Mouse (Mus musculus) heart, postnatal 14 days (tissue): ENCODE results near the gene Gfy. TPM values are rescaled to one million over a fixed set of nuclear protein-coding genes. Genes with fewer than 3 reads are reported as not detected.

ENCODE experiments used
- DNase-seq, 2 experiments: peaks; one replicate each; pipeline ENCODE4 v3.0.0; 2021 to 2022
- intact Hi-C: fragments of 180-260 bp; cut with DNase I; formaldehyde crosslinking; loops from one replicate; pipeline ENCODE4 v1.15.1; 2025
- total RNA-seq, 2 experiments: library from RNA; stranded (reverse); gene quantifications; 2 replicates each; pipeline ENCODE4 v1.2.3; 2021

The Gfy gene
- total RNA-seq, 2 experiments from 2014 or later = not detected

- intact Hi-C loops = no loop called here
- no peak for DNase-seq
These were observed 10.7 kb downstream of the Gfy start for GRCm38 (mm10) chr7:45168656-45169055.

GRCm38 (mm10) chr7:45167761-45168445 is 11.5 kb downstream of the Gfy start:
- DNase-seq = no peak
- intact Hi-C loops = no loop called here

- DNase-seq = no peak
- intact Hi-C loops = no loop called here
These were observed 12.4 kb downstream of the Gfy start for GRCm38 (mm10) chr7:45166950-45167401.

- intact Hi-C loops = no loop called here
These were observed 13.7 kb downstream of the Gfy start for GRCm38 (mm10) chr7:45165701-45166100.

DNA sequence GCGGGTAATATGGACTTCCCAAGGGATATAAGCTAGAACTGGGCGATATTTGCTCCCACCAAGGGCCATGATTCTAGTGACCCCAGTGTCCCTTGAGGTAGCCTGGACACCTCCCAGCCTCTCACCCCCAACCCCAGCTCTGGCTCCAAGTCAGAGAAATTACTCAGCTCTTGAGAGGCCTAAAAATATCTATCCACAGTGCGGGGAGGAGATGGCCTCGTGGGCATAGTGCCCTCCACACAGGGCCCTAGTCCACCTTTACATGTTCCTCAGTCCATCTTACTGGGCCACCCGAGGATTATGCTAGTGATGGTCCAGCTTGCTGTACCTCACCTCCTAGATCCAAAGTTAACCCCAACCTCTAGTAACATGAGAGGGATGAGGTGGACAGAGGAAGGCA is 14.5 kb downstream of the Gfy start:
- DNase-seq = no peak
- intact Hi-C loops = loop anchor here (5.0 kb wide), 1 partner anchor 132 kb away; no protein-coding TSS in a partner anchor

More at GRCm38 (mm10) chr7:45165701-45166100, 13.7 kb downstream of the Gfy start:
- DNase-seq = no peak

GRCm38 (mm10) chr7:45163735-45164490 is 15.5 kb downstream of the Gfy start, which contains the start of gene Slc17a7:
Gene Slc17a7, plus strand, starts transcription at chr7:45163949.
- intact Hi-C loops = loop anchor here (5.0 kb wide), 1 partner anchor 133 kb away; no protein-coding TSS in a partner anchor
- no peak for DNase-seq

DNA sequence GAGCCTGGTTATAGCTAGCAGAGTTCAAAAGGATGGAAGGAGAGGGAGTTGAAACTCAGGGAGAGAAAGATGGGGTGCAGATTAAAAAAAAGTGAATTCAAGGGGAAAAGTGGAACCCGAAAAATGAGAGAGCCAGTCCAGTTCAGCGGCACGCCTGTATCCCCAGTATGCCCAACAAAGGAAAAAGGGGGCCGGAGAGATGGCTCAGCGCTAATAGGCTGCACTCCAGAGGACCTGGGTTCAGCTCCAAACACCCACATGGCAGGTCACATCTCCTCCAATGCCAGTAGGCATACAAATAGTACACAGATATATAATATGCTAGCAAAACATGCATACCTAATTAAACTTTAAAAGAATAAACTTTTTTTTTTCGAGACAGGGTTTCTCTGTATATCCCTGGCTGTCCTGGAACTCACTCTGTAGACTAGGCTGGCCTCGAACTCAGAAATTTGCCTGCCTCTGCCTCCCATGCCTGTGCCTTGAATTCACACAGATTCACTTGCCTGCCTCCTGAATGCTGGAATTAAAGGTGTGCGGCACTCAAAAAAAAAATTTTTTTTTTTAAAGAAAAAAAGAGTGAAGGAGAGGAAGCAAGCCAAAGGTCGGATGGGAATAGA is 16.3 kb downstream of the Gfy start:
- no peak for DNase-seq
- intact Hi-C loops = loop anchor here (1.0 to 5.0 kb wide), 2 partner anchors 35 to 134 kb away; no protein-coding TSS in a partner anchor

DNA sequence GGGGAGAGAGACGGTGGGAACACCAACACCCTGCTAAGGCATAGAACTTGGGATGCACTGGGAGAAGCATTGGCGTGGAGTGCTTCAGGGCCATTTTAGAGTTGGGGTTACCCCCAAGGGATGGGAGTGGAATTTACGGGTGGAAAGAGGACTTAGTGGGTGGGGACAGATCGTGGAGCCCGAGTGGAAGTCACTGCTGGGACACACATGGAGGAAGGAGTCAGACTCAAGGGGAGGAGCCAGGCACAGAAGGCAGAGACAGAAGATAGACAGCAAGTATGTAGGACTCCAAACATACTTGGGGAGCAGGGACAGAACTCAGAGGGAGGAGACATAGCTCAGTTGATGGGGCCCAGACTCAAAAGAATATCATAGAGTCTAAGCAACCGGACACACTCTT is 16.8 kb downstream of the Gfy start:
- intact Hi-C loops = loop anchor here (1.0 to 5.0 kb wide), 2 partner anchors 36 to 135 kb away; no protein-coding TSS in a partner anchor
- no peak for DNase-seq

DNA sequence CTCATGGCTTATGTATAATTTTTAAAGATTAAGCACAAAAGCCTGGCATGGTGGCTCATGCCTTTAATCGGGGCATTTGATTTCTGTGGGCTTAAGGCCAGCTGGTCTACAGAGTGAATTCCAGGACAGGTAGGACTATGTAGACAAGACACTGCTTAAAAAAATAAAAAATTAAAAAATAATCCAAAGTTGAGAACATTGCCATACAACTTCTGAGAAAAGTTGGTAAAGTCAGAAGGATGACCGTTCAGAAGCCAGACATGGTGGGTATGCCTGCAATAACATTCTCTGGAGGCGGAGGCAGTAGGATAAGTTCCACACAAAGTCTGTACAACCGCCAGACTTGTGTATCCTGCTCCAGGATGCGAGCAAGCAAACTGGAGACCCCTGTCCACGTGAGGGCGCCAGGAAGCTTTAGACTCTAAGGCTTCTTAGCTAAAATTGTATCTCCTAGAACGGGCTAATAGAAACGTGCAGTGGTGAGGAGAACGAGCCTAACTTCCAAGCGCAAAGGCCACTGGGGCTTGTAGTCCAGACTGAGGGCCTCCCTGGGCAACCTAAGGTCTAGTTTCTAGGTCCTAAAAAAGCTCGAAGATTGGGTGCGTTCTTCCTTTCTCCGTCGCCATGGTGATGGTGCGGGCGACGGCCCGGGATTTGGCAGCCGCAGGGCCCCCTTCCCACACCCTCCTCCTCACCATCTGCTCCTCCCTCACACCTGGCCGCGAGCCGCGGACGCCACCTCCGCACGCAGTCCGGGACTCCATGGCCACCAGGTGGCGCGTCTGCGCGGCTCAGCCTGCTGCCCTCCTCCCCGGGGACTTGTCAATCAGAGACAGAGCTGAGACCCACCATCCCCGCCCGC is 17.5 kb downstream of the Gfy start:
- intact Hi-C loops = loop anchor here (1.0 to 5.0 kb wide), 2 partner anchors 36 to 135 kb away; no protein-coding TSS in a partner anchor
- DNase-seq = peak; percentile 93 to 95

GRCm38 (mm10) chr7:45160866-45161265 is 18.5 kb downstream of the Gfy start:
- intact Hi-C loops = loop anchor here (5.0 kb wide), 1 partner anchor 136 kb away; no protein-coding TSS in a partner anchor
- DNase-seq = no peak

DNA sequence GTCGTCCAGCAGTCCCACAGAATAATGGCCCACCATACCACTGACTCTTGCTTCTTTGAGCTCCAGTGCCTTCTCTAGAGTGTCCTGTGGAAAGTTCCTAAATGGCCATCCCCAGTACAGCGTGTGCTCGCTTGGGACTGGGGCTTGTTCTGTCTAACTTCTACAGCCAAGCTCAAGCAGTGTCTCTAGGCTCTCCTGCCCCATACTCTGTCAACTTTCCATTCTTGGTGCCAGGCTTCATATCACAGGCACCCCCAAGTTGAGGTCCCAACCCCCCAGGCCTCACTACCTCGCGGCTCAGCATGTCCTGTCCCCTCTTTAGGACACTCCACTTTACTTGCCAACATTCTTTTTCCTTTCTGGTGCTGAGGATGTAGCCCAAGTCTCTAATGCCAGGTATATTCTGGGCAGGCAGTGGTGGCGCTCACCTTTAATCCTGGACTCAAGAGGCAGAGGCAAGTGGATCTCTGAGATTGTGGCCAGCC is 19.0 kb downstream of the Gfy start:
- intact Hi-C loops = loop anchor here (5.0 kb wide), 1 partner anchor 137 kb away; no protein-coding TSS in a partner anchor
- DNase-seq = no peak

- no peak for DNase-seq
- intact Hi-C loops = no loop called here
These were observed 20.4 kb downstream of the Gfy start for GRCm38 (mm10) chr7:45158991-45159390.

DNA sequence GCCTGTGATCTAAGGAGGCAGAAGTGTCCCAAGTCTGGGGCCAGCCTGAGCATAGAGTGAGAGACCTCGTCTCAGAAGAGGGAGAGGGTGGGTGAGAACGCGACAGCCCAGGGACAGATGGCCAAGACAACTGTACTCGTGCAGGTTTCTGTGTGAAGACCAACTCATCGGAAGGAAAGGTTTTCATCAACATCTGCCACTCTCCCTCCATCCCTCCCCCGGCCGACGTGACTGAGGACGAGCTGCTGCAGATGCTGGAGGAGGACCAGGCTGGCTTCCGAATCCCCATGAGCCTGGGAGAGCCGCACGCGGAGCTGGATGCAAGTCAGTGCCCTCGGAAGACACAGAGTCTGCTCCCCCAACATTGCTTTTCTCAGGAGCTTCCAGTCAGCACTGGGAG is 21.9 kb downstream of the Gfy start:
- intact Hi-C loops = no loop called here

GRCm38 (mm10) chr7:45156206-45156605 is 23.2 kb downstream of the Gfy start:
- DNase-seq = no peak
- intact Hi-C loops = no loop called here

More for the DNA sequence above, 21.9 kb downstream of the Gfy start:
- no peak for DNase-seq

DNA sequence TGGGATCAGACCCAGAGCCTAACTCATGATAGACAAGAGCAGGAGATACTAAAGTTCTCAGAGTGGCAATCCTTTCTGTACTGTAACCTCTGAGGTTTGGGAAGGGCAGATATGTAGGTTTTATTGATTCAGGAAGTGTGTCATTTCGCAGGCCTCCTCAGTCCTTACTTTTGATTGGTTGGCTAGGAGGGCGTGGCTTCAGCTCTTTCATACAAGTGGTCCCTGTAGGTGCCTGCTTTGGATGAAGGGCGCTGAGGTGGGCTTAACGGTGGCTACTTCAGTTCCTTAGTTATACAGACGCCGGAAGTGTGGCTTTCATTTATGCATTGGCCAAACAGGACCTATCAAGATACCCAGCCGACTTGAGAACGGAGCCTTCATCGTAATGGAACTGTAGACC is 23.8 kb downstream of the Gfy start:
- no peak for DNase-seq
- intact Hi-C loops = no loop called here

DNA sequence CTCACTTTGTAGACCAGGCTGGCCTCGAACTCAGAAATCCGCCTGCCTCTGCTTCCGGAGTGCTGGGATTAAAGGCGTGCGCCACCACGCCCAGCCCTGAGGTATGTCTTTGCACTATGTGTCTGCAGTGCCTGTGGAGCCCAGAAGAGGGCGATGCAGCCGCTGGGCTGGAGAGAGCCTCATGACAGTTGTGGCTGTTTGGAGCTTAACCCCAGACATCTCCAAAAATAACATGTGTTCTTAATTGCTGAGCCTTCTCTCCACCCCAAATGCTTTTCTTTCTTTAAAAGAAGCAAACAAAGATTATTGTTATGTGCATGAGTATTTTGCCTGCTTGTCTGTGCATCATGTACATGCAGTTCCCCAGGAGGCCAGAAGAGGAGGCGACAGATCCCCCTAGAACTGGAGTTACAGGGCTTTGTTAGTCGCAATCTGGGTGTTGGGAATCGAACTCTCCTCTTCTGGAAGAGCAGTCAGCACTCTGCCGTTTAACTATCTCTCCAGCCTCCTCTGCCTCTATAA is 24.3 kb downstream of the Gfy start:
- peak; percentile 55 to 80 for DNase-seq
- intact Hi-C loops = no loop called here

DNA sequence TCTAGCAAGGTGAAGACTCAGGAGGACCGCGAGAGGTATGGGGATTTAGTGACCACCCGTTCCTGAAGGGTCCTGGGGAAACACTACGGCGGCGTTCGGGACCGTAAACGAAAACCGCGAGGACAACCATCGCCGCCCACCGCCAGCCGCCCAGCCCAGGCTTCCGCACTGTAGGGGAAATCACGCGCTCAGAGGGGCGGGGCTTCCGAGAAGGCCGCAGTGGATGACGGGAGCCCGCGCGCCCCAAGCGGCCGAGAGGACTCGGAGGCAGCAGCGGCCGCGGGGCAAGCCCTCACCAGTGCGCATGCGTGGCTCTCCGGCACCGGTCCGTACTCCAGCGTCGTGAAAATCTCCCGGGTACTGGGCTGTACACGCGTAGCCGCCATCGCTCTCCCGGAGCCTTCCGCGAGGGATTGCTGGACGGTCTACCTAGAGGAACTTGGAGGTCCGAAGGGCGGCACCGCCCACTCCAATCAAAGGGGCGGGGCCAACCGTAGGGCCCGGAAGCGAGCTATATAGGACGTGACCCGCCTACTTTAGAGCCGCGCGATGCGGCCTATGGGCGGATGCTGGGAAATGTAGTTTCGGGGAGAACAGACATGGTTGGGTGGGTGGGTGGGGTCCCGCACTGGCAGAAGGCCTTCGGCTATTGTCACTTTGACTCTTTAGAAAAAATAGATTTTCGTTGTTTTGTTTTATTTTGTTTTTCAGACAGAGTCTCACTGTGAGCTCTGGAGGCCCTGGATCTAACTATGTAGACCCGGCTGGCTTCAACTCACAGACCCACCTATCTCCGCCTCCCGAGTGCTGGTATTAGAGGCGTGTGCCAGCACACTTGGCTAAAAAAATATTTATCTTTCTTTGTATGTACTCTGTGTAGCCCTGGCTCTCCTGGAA is 25.0 kb downstream of the Gfy start, which contains the start of the genes Pih1d1 and Aldh16a1:
TSS of gene Pih1d1 (plus strand) at position 208 of the 897 bp plus-strand sequence.
TSS of gene Aldh16a1 (minus strand) at position 489 of the 897 bp plus-strand sequence.
- intact Hi-C loops = no loop called here
- DNase-seq = peak; percentile 98

- DNase-seq = no peak
- intact Hi-C loops = no loop called here
These were observed 25.8 kb downstream of the Gfy start for GRCm38 (mm10) chr7:45153586-45153985.
